Mouse (Mus musculus): ENCODE measurements at regions not wholly inside any gene's neighbourhood (a gene's known extent, or its start where the extent isn't known, plus 50 kb on each side); places are given as distances from the start of the nearest gene placed in this dataset.
"Not testable (repeated sequence)": the region's sequence is repeated elsewhere in the genome, so short reads cannot be mapped to it uniquely, and the experiment has no call there.

DNA sequence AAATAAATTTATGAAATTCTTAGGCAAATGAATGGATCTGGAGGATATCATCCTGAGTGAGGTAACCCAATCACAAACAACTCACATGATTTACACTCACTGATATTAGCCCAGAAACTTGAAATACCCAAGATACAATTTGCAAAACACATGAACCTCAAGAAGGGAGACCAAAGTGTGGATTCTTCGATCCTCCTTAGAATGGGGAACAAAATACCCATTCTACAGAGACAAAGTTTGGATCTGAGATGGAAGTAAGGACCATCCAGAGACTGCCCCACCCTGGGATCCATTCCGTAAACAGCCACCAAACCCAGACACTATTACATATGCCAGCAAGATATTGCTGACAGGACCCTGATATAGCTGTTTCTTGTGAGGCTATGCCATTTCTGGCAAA is 971.2 kb downstream of the Agbl1 start:
- not testable (repeated sequence) for DNase-seq (ENCODE audit: low spot score in 2 of 2)

DNA sequence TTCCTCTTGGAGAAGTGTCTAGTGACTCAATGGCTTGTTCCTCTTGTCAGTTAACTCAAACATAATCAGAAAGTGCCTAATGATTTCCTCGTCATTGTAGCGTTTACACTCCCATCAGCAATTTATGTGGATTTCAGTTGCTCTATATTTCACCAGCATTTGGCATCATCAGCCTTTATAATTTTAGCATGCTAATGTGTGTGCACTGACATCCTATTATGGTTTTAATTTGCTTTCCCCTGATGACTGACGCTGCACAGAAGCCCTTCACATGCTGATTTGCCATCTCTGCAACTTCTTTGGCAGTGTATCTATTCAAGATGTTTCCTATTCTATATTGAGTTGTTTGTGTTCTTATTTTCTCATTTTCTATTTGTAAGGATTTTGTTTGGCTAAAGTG is 975.9 kb downstream of the Agbl1 start:
- no peak for DNase-seq (ENCODE audit: low spot score in 2 of 2)

DNA sequence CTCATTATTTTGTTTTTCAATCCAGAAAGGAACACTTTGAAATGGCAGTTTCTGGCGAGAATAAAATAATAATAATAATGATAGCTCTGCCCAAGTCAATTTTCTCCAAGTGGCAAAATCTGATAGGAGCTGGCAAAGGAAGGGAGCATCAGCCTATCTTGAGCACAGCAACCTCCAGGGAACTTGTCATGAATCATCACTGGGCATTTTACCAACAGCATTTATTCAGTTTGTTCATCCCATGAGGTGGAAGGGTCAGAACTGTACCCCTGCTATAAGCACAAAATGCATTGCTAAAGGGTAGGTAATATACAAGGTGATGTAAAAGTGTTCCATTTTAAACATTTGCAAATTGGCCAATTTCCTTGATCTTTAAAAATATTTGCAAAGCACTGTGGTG is 1019.7 kb downstream of the Agbl1 start:
- no peak for DNase-seq (ENCODE audit: low spot score in 2 of 2)

DNA sequence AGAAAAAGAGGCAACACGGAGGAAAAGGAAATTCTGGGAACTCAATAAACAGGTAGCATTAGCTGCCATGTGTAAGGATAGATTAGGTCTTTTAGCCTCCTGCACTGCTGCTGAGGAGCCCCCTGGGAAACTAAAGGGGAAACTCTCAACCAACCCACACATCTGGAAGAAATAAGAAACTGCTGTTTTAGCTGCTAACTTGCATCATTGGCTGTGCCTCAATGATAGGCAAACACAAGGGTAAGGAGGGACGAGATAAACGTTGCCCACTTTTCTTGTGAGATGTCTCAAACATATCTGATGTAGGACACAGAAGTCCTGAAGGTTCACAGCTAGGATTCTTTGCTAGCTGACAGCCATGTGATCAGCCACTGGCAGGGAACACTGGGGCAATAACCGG is 1058.0 kb downstream of the Agbl1 start:
- no peak for DNase-seq (ENCODE audit: low spot score in 2 of 2)

DNA sequence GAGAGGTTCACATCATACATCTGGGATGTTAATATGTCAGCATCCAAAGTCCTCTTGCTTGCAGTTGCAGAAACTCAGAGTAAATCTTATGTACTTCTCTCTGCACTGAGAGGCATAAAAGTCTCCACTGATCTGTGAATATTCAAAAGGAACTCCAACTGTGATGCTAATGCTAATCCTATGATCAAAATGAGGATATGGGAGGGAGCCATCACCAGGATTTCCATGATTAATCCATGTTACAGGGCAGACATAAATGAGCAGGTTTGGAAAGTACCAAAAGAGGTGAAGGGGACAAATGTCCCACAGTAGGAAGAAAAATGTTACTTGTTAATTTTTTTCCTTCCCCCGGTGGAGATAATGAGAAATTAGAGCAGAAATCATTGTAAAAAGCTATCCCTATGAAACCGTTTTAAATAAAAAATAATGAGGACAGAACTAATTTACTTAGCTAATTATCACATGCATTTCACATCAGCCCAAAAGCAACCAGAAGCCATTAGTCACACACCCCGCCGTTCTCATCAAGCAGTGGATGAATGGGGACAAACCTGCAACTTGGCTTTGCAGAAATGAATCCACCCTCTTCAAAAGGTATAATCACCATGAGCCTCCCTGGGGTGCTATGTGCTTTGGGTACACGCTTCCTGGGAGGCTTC is 1065.4 kb downstream of the Agbl1 start:
- no peak for DNase-seq (ENCODE audit: low spot score in 2 of 2)

DNA sequence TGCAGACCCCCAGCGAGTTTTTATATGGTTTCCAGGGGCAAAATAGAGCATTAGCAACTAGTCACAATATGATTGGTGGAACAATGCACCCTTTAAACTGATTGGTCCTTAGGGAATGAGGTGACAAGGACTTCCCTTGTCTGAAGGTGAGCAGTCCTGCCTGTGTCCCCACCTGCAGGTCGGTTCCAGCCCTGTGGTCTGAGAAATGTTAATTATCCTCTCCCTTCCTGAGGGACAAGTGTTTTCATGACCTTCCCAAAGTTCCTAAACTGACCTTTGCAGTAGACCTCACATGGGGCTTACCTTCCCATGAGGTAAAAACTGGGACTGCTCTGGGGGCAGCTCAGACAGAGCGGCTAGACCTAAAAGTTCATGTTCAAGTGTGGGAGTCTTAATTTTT is 1073.5 kb downstream of the Agbl1 start:
- DNase-seq (ENCODE audit: low spot score in 2 of 2) = no peak

DNA sequence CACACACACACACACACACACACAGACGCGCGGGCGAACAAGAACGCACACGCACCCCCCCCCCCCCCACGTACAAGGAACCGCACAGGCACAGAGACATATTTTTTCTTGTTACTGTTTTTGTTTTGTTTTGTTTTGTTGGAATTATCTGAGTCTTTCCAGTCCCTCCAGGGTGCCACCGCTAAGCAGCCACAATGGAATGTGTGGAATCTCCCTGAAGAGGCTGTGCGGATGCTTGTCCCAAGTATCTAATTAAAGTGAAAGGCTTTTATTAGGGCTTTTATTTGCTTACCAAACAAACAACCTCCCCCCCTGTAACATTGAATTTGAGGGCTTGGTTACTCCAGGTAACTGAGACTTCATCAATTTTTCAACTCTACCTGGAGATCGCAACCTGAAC is 1074.2 kb downstream of the Agbl1 start:
- no peak for DNase-seq (ENCODE audit: low spot score in 2 of 2)

DNA sequence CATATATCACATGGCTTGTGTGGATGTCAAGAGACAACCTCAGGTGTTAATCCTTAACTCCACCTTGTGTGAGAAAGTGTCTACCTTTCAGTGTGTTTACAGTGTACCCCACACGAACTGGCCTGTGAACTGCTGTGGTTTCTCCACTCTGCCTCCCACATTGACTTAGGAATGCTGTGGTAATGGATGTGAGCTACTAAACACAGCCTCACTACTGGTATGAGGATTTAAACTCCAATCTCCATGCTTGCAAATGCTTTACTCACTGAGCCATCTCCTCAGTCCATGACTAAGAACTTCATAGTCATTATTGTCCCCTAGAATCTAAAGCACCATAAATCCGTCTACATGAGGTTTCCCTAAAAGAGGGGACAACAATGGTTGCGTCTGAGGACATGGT is 1075.8 kb downstream of the Agbl1 start:
- DNase-seq (ENCODE audit: low spot score in 2 of 2) = no peak

DNA sequence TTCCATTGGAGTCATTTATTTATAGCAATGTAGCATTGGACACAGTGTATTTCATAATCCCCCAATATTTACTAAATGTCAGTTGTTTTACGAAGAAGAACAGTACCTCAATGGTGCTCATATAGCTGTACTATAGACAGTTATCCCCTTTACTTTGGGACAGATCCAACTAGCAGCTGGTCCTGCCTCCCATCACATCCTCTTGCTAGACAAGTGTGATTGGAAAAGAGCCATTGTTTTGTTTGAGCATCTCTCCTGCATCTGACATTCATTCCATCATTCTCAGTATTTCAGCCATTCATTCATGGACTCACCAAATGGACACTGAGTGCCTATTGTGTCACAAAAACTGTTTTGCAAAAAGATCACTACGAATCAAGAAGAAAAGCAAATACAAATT is 1082.0 kb downstream of the Agbl1 start:
- no peak for DNase-seq (ENCODE audit: low spot score in 2 of 2)

DNA sequence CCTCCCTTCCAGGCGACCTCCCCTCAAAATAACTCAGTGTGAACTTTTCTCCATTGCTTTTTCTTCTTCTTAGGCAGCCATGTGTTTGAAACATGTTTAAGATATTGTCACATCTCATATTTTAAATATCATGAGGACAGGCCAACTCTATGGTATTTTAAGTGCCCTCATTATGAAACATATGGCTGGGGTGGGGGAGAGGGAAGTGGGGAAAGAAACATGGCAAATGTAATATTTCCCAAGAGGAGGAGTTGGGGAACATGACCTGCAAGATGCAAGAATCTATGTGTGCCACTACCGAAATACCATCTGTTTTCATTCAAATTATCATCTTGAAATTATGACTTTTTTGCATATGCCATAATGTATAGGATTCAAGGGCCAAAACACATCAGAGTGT is 1095.5 kb downstream of the Agbl1 start:
- DNase-seq (ENCODE audit: low spot score in 2 of 2) = no peak

DNA sequence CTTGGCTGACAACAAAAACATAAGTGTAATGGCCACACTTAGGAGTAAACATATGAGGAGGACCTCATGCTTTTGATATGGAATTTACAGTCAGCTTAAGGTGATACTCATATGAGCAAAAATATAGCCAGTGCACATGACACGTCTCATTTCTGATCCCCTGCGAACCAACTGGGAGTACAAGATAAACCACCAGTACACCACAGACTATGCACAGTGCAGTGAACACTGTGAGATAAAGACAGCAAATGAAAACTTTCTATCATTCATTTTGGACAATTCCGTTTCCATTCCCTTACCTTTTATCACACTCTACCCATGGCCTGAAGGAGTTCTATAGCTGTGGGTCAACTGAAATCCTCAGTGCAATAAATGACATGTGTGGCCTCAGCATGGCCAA is 1097.1 kb downstream of the Agbl1 start:
- no peak for DNase-seq (ENCODE audit: low spot score in 2 of 2)

DNA sequence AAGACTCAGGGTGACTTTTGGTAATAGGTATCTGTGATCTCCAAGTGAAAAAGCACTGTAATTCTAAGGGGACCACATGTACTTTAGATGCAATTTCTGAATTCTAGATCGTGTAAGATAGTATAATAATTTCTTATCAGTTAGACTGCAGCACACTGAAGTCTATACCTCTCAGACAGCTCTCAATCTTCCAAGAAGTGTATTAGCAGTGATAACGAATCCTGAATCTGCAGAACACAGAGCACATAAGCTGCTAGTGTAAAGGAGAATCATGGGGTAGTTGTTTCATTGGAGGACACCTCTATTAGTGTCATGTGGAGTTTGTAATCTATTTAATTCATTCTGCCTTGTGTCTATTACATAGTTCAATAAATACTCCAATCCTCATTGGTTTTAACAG is 1097.8 kb downstream of the Agbl1 start:
- DNase-seq (ENCODE audit: low spot score in 2 of 2) = no peak

DNA sequence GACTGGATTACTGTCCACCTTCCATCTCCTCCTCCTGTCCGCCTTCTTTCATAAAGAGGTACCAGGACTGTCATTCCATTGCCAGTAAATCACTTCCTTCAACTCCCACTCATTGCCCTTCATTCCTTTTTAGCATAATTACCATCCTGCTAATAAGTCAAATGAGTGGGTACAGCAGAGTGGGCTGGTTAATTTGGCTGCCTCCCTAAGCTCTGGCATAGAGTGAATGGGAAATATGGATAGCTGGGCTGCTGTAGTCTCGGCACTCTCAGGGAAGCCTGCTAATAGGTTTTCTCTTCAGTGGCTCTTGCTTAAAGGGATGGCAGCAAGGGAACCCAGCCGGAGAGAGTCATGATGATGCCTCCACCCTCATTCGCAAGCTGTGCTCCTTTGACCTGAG is 1108.9 kb downstream of the Agbl1 start:
- DNase-seq (ENCODE audit: low spot score in 2 of 2) = peak; percentile 10 to 18
